Mouse (Mus musculus): Measurements from ENCODE around the gene Urgcp.
A peak's percentile ranks its signal among the peaks of the same experiment; 100 is the strongest.

Urgcp gene

GRCm38 (mm10) chr11:5785732-5786131 is 23.6 kb upstream of the Urgcp start:
- no peak for DNase-seq (ENCODE audit: low read depth)

DNA sequence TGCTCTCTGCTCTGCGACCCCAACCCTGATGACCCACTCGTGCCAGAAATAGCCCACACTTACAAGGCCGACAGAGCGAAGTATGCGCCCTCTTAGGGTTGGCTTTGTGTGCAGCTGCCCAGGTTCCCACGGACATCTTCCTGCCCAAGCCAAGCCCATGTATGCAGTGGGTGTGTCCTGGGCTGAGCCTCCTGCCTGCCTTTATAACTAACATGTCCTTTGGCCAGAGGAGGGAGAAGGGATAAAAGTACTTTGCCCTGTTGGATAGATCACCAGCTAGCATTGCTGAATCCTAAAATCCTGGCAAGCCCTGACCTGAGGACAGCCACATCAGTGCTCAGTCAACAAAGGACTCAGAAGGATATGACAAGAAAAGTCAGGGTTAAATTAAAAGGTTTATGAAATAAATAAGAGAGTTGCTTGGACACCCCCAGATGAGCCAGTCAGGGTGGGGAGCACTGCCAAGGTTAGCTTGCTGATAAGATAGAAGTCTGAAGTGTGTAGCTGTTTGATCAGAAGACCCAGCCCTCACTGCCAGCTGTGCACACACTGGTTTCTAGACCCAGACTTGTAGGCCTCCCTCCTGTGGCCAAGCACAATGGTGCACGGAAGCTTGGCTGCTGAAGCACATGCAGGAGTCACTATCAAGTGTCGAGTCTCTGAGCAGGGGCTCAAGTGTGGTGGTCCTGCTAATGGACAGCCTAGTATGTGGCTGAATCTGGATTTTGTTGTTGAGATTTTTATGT is 20.2 kb upstream of the Urgcp start:
- no peak for DNase-seq (ENCODE audit: low read depth)

- DNase-seq (ENCODE audit: low read depth) = no peak
Measured at GRCm38 (mm10) chr11:5780035-5780499, 17.9 kb upstream of the Urgcp start.

DNA sequence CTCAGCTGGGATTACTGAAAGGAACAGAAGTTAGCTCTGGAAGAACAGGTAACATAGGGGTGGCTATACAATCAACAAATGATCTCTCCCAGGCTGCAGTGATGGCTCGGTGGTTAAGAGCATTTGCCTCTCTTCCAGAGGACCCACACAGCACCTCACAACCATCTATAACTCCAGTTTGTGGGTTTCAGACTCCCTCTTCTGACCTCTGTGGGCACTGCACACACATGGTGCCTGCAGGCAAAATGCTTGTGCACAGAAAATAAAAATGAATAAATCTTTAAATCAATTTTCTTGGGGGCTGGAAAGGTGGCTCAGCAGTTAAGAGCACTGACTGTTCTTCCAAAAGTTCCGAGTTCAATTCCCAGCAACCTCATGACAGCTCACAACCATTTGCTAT is 16.3 kb upstream of the Urgcp start:
- DNase-seq (ENCODE audit: low read depth) = peak; percentile 54

DNA sequence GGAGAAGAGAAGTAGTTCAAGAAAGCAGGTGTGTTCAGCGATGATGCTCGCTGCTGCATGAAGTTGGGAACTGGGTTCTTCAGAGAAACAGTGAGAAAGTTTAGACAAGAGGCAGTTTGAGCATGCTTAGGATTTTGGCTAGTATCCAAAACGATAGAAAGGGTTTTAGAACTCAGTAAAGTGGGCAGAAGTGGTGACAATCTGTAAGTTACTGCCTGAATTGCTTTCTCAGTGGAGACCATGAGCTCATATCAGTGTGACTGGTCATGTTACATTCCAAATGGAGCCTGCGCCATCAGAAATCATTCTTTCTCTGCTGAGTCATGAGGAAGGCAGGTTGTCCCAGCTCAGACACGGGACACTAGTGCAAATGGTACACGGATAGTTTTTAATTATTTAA is 3.8 kb upstream of the Urgcp start:
- no peak for DNase-seq (ENCODE audit: low read depth)

DNA sequence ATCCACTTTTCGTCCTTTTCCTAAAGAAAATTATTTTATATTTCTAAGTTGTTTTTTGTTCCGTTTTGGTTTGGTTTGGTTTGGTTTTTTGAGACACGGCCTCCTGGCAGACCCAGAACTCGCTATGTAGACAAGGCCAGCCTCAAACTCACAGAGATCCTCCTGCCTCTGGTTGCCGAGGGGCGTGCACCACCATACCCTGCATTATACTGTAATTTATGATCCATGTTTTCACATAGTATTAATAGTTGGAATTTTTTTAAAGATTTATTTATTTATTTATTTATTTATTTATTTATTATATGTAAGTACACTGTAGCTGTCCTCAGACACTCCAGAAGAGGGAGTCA is 432 bp upstream of the Urgcp start:
- DNase-seq (ENCODE audit: low read depth) = no peak

DNA sequence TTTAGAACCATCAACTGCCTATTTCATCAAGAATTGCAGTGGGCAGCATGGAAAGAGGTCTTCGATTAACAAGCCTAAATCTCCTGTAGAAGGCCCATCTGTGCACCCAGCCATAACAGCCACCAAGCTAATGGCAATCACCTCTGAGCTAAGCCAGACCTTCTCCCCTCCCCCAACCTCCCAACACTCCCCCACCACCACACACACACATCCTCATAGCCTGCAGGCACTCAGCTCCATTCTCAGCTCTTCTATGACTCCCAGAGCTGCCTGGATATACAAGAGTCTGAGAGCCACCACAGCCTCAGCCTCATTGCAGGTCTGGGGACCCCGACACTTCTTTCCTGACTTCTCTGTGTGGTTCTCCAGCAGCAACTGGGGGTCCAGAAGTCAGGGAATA is 8.4 kb downstream of the Urgcp start:
- DNase-seq (ENCODE audit: low read depth) = no peak

DNA sequence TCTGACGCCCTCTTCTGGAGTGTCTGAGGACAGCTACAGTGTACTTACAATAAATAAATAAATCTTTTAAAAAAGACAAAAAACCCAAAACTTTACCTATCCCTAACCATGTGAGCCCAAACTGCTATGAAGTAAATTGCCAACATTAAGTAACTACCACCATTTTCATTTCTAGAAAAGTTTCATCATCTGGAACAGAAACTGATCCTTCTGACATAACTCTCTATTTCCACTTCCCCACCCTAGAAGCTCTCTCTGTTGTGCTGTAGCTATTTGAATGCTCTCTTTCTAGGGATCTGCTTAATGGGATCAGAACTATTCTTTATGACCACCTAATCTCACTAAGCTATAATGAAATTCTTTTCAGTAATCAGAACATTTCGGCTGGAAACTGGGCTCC is 17.2 kb downstream of the Urgcp start:
- DNase-seq (ENCODE audit: low read depth) = no peak

- peak; percentile 77 for DNase-seq (ENCODE audit: low read depth)
Measured at GRCm38 (mm10) chr11:5742106-5742505, 20.1 kb downstream of the Urgcp start.

GRCm38 (mm10) chr11:5740965-5741627 is 21.1 kb downstream of the Urgcp start:
- DNase-seq (ENCODE audit: low read depth) = peak; percentile 86

DNA sequence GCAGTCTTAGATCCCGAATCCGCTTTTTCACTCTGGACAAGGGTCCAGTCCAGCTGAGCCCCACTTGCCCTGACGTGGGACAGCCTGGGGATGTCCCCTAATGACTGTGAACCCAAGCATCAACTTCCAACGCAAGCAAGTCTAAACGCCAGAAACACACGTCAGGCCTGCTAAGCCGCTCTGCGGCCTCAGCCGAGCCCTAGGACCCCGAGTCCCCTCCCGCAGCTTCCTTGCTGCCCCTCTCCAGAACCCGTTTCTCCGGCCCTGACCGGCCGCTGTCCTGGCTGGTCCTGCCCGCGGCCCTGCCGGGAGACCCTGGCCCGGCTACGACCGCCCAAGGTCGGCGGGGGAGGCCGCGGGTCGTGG is 21.6 kb downstream of the Urgcp start:
- peak; percentile 58 for DNase-seq (ENCODE audit: low read depth)

DNA sequence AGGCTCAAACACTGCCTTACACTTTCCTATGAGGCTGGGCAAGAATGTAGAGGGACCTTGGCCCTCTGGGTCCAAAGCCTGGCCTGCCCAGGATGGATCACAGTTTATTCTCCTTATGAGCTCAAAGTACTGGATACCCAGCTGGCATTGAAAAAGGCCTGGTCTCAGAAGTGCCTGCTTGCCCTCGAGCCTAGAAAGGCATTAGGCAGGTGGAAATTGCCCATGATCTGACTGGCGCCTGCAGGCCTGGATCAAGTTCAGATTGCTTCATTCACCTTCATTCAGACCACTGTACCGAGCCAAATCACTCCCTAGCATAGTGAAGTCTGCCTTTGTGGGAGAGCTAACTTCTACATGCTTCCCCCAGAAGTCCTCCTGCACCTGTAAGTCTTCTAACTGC is 22.3 kb downstream of the Urgcp start:
- DNase-seq (ENCODE audit: low read depth) = no peak

DNA sequence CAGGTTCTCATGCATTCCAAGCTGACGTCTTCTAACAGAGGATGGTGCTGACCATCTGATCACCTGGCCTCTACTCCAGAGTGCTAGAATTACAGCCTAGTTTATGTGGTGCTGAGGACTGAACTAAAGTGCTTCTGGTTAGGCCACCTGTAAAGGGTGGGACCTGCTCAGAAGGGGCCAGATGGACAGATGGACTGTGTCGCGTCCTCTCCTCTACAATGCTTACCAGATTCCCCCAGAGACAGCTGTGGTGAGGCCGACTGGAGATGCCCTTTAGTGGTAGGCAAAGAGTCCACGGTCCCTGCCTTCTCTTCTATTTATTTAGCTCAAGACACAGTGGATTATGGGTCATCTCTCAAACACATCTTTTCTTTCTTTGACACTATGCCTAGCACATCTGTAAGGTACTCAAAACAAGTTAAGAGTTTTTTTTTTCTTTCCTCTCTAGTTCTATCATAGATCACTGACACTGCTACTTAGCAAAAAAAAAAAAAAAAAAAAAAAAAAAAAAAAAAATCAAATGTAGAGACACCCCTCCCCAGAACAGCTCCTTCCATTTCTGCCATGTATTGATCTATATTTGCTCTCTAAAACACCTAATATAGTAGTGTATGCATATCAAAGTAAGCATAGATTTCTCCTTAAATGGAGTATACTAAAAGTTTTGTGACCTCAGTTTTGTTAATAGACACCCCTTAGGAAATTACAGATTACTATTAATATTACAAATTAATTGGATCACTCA is 23.1 kb downstream of the Urgcp start:
- no peak for DNase-seq (ENCODE audit: low read depth)

DNA sequence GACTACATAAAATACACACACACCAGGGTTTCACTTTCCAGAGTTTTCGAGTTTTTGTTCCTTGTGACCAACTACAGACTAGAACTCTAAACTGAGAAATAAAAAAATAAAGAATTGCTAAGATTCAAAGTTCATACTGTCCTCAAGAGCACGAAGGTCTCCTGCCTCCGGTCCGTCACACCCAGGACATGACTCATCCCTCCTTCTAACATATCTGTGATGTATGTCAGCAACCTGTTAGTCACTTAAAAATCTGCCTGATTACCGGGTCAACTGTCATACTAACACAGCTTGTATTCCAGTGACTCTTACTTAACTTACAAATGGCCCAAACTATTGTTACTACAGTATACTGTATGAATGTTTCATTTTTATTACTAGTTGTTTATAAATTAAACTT is 25.0 kb downstream of the Urgcp start:
- peak; percentile 29 for DNase-seq (ENCODE audit: low read depth)

DNA sequence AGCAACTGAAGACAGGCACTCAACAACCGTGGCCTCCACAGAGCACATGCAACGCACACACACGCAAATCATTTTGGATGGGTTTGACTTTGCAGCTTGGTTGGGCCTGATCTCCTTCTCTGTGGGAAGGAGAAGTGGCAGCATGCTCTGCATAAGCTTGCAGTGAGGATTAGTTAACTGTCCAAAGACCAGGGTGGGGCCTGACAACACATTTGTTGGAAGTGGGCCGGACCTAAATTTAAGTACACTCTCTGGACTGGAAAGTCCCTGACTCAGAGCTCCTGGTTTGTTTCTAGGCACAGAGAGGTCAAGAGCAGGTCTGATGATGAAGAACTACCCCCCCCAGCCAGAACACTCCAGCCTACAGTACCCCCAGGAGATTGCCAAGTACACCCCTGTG is 27.9 kb downstream of the Urgcp start:
- no peak for DNase-seq (ENCODE audit: low read depth)

GRCm38 (mm10) chr11:5732401-5732800 is 29.8 kb downstream of the Urgcp start:
- DNase-seq (ENCODE audit: low read depth) = no peak

DNA sequence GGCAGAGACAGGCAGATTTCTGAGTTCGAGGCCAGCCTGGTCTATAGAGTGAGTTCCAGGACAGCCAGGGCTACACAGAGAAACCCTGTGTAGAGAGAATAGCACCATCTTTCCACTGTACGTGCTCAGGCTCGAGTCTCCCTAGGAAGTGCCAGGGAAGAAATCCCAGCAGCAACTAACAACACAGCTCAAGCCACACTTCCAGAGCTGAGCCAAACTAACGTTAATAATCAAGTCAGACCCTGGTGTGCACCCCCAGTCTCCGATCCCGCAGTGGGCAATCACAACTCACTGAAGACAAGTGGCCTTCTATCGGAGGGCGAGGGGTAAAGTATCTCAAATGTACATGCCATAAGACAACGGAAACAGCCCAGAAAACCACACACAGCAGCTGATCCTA is 32.6 kb downstream of the Urgcp start:
- no peak for DNase-seq (ENCODE audit: low read depth)

DNA sequence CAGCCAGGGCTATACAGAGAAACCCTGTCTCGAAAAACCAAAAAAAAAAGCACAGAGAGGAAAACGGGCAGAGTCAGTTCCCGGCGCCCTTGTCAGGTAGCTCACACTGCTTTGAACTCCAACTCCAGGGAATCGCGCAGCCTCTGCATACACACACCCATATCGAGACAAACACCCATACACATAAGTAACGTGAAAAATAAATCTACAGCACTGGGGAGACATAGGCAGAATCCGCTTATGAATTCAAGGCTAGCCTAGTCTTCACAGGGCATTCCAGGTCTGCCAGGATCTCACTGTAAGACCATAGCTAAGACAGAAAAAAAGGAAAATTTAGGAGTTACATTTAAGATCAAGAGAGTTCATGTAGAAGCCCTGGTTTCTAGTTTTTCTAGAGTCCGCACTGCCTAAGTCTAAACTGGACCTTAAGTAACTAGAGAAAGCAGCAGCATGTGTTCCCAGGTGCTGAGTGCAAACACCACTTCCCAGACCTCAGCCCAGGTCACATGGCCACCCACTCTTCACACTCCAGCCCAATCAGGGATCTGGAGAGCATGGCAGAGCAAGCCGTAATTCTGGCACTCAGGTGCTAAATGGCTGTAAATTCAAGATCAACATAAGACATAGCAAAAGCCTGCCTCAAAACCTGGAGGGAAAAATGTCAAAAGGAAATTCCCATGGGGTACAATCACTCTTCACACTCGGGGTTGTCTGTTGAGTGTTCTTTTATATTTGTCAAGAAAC is 43.4 kb downstream of the Urgcp start:
- DNase-seq (ENCODE audit: low read depth) = no peak

DNA sequence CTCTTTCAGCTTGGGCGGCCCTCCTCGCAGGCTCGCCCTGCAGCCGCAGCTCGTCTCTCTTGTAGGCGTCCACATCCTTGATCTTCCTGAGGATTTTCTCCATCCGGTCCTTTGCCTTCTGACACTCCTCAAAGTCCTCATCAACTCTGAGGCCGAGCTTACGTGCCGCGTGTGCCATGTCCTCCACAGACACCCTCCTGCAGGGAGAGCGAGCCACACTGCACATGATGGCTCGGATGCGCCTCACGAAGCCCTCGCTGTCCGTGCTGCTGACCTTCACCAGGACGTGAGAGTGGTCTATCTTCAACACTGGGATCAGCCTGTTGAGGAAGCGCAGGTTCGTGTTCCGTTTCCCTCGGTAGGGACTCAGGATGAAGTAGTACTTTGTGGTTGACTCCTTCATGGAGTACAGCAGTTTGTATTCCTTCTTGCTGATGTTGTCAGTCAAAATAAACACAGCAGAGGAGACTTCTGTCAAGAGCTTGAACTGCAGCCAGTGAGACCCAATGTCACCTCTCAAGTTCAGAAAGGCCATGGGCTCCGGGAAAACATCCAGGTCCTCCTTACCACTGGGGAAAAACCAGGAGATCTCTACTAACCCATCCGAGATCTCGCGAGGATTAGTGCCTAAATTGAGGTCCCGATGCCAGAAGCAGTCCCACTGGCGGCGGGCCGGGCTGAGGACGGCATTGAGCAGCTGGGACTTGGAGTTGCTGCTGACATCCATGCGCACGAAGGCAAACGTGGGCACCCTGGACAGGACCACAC is 45.1 kb downstream of the Urgcp start:
- no peak for DNase-seq (ENCODE audit: low read depth)

DNA sequence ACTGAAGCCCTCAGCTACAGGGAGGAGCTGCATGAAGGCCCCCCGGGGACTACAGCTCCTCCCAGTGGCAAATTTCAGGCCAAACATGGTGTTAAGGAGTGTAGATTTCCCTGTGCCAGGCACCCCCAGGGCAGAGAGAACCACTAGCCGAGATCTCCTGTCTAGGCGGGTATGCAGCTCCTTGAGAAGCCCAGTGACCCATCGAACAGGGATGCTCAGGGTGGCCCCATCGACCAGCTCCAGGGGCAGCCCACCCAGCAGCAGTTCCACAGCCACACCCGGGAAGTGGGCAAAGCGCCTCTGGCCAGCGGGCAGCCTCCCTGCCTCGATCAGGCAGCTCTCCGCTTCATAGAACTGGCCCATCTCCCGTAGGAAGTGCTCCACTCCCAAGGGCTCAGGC is 45.9 kb downstream of the Urgcp start:
- no peak for DNase-seq (ENCODE audit: low read depth)

GRCm38 (mm10) chr11:5715630-5716105 is 46.5 kb downstream of the Urgcp start, which contains the start of gene Mrps24:
Mrps24 (minus strand) TSS chr11:5715680.
- DNase-seq (ENCODE audit: low read depth) = no peak

- DNase-seq (ENCODE audit: low read depth) = no peak
Measured at GRCm38 (mm10) chr11:5715179-5715578, 47.0 kb downstream of the Urgcp start.

Measured in induced T-regulatory cell, adult 2 months (primary cell).